Mouse (Mus musculus) cerebellum, adult (tissue): ENCODE measurements around the gene Shisal2a.
"Not testable (repeated sequence)": the region's sequence is repeated elsewhere in the genome, so short reads cannot be mapped to it uniquely, and the experiment has no call there.

Experiments
- ATAC-seq: cut with Nextera tagmentation; 2 replicates; pipeline ENCODE4 v1.9.2; 2017; ENCODE audit warnings: mild to moderate bottlenecking, moderate library complexity, mixed read lengths; ENCODE audit not compliant: insufficient number of reproducible peaks, low FRiP score, low TSS enrichment

Gene Shisal2a

GRCm38 (mm10) chr4:108379476-108379875 lies 3.7 kb downstream of the Shisal2a start:
- no peak for ATAC-seq

GRCm38 (mm10) chr4:108372166-108372565 lies 11.0 kb downstream of the Shisal2a start:
- ATAC-seq = no peak

GRCm38 (mm10) chr4:108371421-108371820 lies 11.7 kb downstream of the Shisal2a start:
- no peak for ATAC-seq

GRCm38 (mm10) chr4:108370409-108370808 lies 12.7 kb downstream of the Shisal2a start:
- ATAC-seq = no peak

- ATAC-seq = no peak
Measured at GRCm38 (mm10) chr4:108369254-108369653, 13.9 kb downstream of the Shisal2a start.

GRCm38 (mm10) chr4:108364111-108364476 lies 19.1 kb downstream of the Shisal2a start:
- ATAC-seq = no peak

GRCm38 (mm10) chr4:108363355-108364110 lies 19.6 kb downstream of the Shisal2a start:
- ATAC-seq = no peak

GRCm38 (mm10) chr4:108362321-108363261 lies 20.6 kb downstream of the Shisal2a start:
- no peak for ATAC-seq

GRCm38 (mm10) chr4:108360136-108361055 lies 22.8 kb downstream of the Shisal2a start:
- no peak for ATAC-seq

- ATAC-seq = no peak
Measured at GRCm38 (mm10) chr4:108358498-108358897, 24.7 kb downstream of the Shisal2a start.

- ATAC-seq = no peak
Measured at GRCm38 (mm10) chr4:108357458-108357857, 25.7 kb downstream of the Shisal2a start.

GRCm38 (mm10) chr4:108353591-108353990 lies 29.6 kb downstream of the Shisal2a start:
- ATAC-seq = not testable (repeated sequence)

GRCm38 (mm10) chr4:108350819-108351218 lies 32.3 kb downstream of the Shisal2a start:
- ATAC-seq = no peak

GRCm38 (mm10) chr4:108349836-108350547 lies 33.2 kb downstream of the Shisal2a start:
- no peak for ATAC-seq

- no peak for ATAC-seq
Measured at GRCm38 (mm10) chr4:108349064-108349463, 34.1 kb downstream of the Shisal2a start.

- ATAC-seq = no peak
Measured at GRCm38 (mm10) chr4:108348256-108348875, 34.8 kb downstream of the Shisal2a start.

- ATAC-seq = no peak
Measured at GRCm38 (mm10) chr4:108347111-108347510, 36.0 kb downstream of the Shisal2a start.

- no peak for ATAC-seq
Measured at GRCm38 (mm10) chr4:108345826-108346225, 37.3 kb downstream of the Shisal2a start.

GRCm38 (mm10) chr4:108344631-108345083 lies 38.5 kb downstream of the Shisal2a start:
- no peak for ATAC-seq
